Mouse (Mus musculus) cerebellum, adult 9-10 months (tissue): ENCODE measurements around the gene Mpst.

Source experiments
- DNase-seq: peaks from one replicate; pipeline ENCODE4 v3.0.0; 2022

The Mpst gene

DNA sequence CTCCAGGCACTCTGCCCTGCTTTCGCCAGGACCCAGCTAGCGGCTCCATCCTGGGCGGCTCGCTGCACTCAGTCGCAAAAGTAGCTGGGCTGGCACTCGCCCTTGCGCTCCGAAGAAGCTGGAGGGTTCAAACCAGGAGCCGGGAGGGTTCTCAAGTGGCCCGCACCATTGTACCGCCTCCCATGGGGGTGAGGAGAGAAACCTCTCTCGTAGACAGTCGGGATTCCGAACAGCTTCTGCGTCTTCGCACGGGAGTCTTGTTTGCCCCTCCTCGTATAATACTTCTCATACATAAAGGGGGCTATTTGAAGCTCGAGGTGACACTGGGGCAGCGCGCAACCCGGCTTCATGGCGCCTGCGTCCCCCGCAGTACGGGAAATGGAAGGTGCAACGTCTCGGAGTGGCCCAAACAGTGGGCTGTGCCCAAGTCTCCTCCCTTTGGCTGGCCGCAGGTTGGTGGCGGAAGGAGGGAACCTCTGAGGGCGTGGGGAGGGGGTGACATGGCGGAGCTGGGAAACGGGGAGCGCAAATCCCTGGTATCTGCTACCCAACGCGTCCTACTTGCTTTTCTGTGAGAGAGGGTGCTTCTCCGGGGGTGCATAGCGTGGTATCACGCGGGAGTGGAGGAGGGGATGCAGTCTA lies at the start of gene Mpst:
TSS of gene Mpst (plus strand) at position 124 of the 642 bp plus-strand sequence.
- peak; percentile 93 for DNase-seq

DNA sequence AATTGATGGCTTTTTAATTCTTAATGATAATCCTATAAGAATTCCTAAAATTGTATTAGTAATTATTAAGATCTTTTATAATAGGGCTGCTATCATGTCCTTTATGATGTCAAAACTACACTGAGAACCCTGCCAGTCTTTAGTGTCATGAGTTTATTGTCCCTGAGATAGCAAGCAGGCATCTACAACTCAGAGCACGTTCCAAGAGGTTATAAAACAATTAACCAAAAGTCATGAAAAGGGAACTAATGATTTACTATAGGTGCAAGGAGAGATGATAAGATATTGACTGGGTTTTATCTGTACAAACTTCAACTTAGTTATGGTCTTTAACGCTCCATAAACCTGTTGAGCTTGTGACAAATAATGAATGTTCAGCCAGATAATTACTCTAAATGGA lies 40.3 kb upstream of the Mpst start:
- no peak for DNase-seq

DNA sequence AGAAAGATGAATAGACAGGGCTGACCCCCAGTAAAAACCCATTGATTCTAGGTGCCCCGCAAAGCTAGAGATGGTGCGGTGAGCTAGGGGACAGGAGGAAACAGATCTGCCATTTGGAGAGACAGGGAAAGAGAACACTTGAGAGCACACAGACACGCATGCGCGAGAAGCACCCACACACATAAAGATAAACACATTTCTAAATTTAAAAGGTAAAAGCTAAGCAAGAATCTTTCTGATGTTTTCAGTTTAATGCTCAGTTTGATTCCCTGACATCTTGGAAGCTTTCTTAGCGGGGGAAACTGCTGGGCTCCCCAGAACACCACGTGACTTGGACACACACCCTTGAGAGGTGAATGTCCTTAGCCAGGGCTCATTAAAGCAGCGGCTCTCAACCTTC lies 39.3 kb upstream of the Mpst start:
- no peak for DNase-seq

GRCm38 (mm10) chr15:78367811-78368210 lies 38.4 kb upstream of the Mpst start:
- no peak for DNase-seq

DNA sequence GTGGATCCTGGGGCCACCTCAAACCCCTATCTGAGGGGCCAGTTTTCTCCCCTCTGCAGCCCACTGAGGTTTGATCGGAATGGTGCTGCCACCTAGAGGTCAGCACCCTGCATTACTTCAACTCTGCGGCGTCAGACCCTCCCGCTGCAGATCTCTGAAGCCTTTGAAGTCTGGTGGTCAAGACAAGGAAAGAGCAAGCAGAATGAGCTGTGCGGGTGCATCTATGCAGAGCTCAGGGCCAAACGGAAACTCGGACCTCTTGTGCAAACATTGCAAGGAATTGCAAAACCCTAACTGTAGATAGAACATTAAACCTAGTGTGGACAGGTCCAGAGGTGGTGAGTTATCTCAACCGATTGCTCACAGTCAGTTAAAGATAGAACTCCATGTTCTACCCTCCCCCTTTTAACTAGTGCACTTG lies 37.3 kb upstream of the Mpst start:
- DNase-seq: no peak

- DNase-seq: no peak
Observed at GRCm38 (mm10) chr15:78369641-78370040, 36.6 kb upstream of the Mpst start.

GRCm38 (mm10) chr15:78372796-78373195 lies 33.4 kb upstream of the Mpst start:
- no peak for DNase-seq

- no peak for DNase-seq
Observed at GRCm38 (mm10) chr15:78374204-78374603, 32.0 kb upstream of the Mpst start.

- DNase-seq: no peak
Observed at GRCm38 (mm10) chr15:78377859-78378258, 28.4 kb upstream of the Mpst start.

GRCm38 (mm10) chr15:78378556-78378955 lies 27.7 kb upstream of the Mpst start:
- DNase-seq: no peak

- no peak for DNase-seq
Observed at GRCm38 (mm10) chr15:78380208-78380607, 26.0 kb upstream of the Mpst start.

GRCm38 (mm10) chr15:78380741-78381140 lies 25.5 kb upstream of the Mpst start:
- no peak for DNase-seq

GRCm38 (mm10) chr15:78382115-78382514 lies 24.1 kb upstream of the Mpst start:
- DNase-seq: no peak

- DNase-seq: peak; percentile 38
Observed at GRCm38 (mm10) chr15:78383450-78384219, 22.6 kb upstream of the Mpst start.

DNA sequence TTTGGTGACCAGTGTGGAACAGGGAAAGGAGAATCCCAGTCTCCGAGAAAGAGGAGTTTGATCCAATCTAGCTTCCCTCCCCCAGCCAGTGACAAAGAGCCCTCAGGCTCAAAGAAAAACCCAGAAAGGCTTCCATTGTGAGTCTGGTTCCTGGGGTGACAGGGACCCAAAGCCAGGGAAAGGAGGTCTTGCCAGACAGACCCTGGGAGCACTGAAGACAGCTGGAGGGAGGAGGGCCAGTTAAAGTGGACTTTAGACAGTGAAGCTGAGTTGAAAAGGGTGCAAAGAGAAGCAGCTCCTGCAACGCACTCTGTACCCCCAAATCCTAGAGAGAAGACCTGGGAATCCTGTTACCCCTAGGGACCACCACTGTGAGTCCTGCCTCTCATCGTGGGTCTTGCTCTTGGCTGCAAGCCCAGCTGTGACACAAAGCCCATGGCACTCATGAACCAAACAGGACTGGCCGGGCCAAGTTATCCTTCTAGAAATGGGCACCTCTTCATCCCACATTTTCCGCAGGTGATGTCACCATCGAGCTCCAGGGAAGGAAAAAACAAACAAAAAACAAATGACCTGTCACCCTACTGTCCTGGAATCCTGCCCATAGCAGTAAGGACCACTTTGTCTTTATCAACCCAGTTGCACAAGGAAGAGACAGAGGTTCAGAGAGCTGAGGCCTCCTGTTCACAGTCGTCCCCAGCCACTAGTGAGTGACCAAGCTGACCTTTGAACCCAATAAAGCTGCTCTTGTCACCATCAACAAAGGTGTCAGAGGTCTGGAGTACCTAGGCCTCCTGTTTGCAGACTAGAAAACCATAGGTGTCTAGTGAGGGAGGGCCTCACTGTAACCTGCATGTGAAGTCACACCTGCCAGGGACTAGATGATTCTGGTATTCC lies 21.7 kb upstream of the Mpst start:
- no peak for DNase-seq

- DNase-seq: no peak
Observed at GRCm38 (mm10) chr15:78385564-78385963, 20.7 kb upstream of the Mpst start.

GRCm38 (mm10) chr15:78390855-78391254 lies 15.4 kb upstream of the Mpst start:
- no peak for DNase-seq

- DNase-seq: no peak
Observed at GRCm38 (mm10) chr15:78395478-78395962, 10.7 kb upstream of the Mpst start, which contains the start of gene Tex33. Tex33 (minus strand) TSS chr15:78395912.

DNA sequence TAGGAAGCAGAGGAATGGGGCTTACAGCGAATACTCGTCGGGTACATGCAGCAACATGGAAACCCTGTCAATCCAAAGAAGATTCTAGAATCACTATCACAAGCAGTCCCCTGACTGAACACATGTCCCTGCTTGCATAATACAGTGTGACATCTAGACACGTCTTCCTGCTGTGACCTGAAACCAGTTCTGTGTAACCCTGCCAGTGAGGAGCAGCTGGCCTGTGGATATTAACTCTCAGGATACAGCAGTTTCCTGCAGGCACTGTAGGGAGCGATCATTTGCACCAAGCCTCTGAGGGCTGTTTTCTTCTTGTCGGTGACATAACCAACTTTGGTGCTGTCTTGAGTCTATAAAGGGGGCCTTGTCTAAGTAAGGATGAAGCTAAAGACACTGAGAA lies 4.9 kb upstream of the Mpst start:
- DNase-seq: no peak

GRCm38 (mm10) chr15:78401921-78402320 lies 4.3 kb upstream of the Mpst start:
- DNase-seq: peak; percentile 59

GRCm38 (mm10) chr15:78402423-78402822 lies 3.8 kb upstream of the Mpst start:
- DNase-seq: no peak

DNA sequence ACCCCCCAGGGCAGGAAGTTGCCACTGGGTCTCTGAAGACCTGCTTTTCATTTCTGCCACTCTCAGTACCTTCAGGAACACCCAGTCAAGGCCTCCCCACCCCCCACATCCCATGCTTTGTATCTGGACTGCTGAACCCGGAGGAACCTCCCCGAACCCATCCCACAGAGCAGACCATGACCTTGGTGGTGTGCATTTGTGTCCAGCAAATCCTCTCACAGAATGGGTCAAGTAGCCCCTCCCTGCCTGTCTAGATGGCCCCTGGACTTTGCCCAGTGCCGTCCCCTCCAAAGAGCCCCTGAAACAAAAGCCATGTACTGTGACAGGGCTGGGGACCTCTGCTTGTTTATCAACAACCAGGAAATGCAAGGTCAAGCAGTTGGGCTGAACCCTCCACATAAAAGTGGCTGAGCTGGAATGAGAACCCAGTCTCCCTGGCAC lies 2.9 kb upstream of the Mpst start:
- no peak for DNase-seq

DNA sequence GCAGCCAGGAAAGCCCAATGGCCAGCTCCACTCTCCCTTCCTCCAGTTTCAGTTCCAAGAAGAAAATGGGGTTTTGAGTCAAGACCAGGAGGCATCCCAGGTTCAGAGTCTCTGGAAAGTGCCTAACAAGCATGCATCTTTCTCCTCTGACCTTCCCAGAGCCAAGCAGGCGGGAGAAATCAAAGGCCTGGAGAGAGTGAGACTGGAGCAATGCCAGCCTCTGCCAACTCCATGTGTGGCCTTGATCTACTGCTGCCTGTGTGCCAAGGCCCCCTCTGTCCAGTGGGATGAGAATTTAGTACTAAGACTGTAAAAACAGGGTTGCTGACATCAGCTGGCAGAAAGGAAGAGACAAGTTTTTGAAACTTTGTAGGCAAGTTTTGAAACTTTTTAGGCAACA lies 2.3 kb upstream of the Mpst start:
- DNase-seq: no peak
